Mouse (Mus musculus): Measurements from ENCODE around the gene Tor3a.

Gene Tor3a

DNA sequence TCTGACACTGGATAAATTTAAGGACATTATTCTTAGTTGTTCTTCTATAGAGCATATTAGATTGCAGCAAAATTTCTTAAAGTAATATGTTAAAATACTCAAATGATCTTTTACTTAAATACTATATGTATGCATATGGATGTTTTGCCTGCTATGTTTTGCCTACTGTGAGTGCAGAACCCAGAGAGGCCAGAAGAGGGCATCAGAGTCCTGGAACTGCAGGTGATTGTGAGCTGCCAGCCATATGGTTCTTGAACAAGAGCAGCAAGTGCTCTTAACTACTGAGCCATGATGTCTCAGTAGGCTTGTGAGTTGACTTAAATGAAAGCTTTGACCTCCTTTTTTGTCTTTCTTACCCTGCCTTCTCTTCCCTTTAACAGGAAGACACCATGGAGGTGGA lies 43.2 kb downstream of the Tor3a start:
- DNase-seq, result no peak

DNA sequence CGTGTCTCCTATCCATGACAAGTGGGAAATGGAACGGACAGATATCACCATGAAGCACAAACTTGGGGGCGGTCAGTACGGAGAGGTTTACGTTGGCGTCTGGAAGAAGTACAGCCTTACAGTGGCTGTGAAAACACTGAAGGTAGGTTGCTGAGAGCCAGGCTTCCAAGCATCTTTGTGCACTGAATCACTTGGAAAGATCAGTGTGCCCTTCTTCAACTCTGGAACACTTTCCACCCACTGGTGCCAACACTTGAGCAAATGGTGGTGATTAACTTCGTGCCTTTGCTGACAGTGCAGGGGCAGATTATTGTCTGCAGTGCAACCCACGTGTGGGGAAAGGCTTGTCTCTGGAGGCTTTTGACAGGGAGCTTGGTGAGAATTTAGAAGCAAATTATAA lies 44.2 kb downstream of the Tor3a start:
- DNase-seq, result no peak

DNA sequence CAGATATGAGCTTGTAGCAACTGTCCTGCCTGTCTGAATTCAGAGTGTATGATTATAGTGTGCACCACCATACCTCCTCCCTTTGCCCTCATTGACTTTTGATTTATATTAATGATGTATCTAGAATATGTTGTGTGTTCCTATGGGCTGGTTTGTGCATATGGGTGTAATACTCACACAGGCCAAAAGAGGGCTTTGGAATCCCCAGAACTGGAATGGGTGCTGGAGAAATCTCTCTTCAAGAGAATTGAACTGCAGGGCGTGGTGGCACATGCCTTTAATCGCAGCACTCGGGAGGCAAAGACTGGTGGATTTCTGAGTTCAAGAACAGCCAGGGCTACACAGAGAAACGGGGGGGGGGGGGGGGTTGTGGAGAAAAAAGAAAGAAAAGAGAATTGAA lies 47.4 kb downstream of the Tor3a start:
- DNase-seq, result no peak

DNA sequence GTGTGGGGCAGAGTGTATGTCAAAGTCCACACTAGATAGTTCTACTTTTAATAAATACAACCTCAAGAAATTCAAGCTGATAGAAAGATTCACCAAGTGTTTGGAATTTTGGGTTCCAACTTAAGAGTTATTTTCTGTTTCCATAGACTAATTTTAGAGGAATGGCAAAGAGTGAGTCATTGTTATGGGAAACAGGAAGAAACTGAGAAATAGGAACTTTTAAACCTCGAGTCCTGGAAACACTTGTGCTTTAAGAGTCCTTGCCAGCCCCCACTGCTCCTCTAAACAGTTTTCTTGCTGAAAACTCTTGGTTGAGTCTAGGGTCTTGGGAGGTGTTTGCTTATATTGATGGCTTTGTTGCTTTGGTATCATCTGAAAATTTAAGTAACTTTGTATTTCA lies 49.9 kb downstream of the Tor3a start:
- no peak for DNase-seq

DNA sequence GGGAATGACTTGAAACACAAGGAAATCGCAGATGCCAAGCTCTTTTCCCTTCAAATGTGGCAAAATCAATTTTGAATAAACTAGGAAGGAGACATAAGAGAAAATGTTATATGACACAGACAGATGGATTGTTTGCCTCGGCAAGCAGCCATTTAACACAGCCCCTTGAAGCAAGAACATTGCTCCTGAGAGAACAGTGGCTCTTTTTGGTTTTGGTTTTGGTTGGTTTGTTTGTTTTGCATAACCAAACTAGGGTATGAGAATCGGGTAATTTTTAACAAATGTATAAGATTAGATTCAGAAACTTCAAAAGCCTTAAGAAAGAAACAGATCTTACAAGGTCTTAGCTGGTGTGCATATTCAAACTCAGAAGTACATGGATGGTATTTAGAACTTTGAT lies 53.2 kb downstream of the Tor3a start:
- no peak for DNase-seq

DNA sequence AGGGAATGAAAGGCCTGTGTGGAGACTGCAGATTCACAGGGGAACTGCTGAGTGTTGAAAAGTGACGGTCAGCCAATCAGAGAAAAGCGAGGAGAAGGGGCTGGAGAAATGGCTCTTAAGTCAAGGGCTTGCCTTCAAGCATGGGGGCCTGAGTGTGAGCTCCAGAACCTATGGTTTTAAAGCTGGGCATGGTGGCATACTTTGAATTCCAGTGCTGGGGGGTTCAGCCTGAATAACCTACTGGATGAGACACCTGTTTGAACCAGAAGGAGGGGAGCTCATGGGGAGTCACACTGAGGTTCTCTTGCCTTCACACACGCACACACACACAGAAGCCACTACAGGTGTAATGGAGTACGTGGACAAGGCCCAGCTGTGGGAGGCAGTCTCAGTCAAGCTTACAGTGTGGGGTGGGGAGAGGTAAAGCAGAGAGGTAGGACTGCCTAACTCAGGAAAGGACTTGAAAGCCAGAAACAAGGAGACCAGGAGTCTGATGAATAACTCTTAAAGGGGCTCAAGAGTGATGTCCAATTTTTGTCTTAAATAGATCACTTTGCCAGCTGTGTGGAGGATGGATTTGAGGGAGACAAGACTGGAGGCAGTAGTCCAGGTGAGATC lies 53.8 kb downstream of the Tor3a start:
- DNase-seq, result no peak

DNA sequence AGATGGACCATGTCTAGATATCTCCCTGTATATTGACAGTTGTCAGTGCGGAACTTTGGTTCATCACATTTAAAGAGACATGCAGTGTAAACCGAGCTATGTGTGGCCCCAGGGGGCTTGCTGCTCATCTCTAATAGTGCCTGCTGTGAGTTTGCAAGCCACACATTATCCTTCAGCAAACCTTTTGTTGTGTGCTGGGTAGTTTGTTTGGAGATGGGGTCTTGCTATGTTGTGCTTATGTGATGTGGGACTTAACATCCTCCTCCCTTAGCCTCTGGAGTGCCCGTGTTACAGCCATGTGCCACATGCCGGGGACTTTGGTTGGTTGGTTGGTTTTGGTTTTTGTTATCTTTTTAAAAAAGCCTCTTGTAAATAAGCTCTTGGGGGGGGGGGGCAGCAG lies 56.3 kb downstream of the Tor3a start:
- DNase-seq, result no peak

DNA sequence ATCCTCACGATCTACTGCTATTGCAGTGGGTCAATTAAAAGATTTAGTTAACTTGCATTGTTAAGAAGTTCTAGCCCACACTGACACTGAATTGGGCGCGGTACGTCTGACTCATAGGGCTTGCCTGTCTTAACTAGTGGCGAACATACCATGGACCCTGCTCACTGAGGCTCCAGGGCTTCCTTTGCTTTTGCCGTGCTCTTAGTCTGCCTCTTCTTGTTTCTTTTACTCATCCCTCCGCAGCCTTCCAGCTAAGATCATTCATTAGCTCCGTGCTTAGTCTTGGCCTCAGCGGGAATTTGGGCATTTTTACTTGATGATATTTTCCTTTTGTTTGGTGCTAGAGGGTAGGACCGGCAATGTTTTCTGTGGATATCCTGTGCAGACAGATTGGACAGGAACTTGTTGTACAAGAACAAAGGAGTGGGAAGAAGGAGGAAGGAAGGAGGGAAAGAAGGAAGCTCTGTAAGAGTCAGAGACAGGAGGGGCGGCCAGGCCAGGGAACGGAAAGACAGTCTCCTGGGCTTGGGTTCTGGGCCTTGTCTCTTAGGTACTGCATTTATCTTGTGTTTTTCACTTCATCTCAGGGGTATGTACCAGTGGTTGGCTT lies 57.1 kb downstream of the Tor3a start:
- DNase-seq, result no peak

DNA sequence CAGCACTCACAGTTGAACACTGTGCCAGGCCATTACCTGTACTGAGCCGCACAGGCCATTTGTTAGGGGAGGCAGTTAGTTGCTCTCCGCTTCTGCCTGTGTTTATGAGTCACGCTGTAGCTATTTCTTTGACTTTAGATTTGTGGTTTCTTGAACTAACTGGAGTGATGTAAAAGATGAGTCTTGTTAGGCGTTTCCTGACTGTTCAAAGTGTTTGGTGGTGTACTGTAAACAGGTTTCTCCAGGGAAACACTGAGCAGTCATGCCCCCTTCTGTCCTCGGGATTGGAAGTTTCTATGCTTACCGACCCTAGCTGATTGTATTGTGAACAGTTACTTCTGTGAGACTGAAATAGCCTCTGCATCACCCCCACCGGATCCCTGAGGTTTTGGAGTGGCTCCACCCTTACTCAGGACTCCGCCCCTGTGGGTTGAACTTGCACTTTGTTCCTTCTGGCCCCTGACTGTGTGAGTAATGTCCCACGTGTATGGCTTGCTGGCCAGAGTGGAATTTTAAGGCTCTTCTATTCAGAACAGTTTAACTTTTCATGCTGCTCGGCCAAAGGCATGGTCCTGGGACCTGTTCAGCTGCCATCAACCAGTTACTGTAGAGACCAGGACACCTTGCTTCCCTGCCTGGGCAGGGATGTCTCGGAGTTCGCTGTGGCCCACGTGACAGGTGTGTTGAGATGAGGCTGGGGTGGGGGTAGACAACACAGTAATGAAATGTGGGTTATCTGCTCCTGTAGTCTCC lies 58.6 kb downstream of the Tor3a start:
- DNase-seq, result peak; percentile 68

DNA sequence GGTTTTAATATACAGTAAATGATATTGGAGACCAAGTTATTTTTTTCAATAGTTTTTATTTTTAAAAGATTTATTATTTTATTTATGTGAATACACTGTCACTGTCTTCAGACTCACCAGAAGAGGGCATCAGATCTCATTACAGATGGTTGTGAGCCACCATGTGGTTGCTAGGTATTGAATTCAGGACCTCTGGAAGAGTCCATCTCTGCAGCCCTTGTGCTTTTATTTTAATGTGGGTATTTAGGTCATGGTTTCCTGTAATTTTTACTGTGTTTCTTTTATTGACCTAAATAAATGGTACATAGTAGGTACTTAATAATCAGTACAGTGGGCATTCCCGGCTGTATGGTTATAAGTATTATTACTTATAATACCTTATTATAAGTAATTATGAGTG lies 59.4 kb downstream of the Tor3a start:
- no peak for DNase-seq

DNA sequence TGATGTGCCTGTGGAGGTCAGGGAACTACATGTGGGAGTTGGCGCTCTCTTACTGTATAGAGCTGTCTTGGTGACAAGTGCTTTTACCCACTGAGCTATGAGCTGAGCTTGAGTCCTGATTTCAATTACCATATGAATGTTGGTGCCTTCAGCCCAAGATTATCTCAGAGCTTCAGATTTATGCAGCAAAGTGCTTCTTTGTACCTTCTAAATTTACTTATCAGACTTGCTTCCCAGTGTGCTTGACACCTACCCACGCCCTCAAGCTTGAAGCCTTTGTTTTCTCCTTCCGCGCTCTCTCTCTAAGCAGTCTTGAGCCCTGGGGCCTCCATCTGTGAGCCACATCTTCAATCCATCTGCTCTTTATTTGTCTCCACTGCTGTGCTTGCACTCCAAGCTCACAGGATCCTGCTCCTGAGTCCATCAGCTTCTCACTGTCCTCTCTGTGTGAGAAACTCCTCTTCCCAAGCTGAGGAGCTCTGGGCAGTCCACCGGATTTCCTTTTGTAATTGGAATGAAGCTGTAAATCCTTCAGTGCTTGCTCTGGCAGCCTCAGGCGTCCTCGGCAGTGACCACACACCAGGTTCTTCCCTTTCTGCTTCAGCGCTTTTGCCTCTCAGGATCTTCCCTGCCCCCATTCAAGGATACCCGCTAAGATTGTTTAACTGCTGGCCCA lies 60.2 kb downstream of the Tor3a start:
- DNase-seq, result peak; percentile 69

DNA sequence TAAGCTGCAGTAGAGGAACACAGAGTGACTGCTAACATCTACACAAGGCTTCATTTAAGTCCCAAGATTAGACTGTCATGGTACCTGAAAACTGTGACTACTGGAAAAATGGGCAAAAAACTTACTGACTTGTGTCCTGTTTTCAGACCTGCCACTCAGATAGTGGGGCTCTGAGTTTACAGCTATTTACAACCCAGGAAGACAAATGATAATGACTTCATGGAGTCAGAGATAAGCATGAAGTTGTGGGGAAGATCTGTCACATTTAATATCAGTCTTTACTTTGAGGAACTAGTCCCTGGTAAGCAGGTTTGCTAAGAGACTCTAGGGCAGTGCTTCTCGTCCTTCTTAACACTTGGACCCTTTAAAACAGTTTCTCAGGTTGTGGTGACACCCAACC lies 63.9 kb downstream of the Tor3a start:
- DNase-seq, result no peak

DNA sequence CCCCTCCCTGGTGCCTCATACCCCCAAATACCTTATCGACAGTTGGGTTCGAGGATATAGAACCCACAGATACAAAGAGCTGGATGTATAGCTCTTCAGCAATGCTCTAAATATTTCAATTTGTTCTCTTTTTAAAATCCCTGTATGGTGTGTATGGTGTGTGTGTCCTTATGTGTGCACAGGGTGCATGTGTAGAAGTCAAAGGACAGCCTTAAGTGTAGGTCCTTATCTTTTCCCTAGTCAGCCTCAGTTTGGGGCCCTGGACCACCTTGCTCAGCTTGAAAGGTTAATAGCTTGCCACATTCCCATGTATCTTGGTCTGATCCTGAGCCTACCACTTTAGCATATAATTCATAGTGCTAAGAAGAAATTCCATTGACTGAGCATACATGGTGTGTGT lies 65.7 kb downstream of the Tor3a start:
- DNase-seq, result no peak

DNA sequence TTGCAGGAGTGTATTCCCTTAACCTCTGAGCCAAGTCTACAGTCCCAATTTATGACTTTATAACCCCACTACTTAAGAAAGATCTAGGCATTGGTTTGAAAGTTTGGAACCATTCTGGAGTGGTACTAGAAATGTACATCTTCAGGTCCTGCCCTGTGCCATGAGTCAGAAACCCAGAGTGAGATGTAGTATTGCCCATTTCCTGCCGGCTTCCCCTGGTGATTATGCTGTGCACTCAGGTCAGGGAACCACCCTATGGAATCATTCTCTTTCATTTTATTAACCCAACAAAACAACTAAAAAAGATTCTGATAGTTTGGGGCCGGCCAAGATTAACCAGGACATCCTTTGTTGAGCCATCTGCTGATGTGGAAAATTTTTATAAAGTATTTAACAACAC lies 68.2 kb downstream of the Tor3a start:
- no peak for DNase-seq

DNA sequence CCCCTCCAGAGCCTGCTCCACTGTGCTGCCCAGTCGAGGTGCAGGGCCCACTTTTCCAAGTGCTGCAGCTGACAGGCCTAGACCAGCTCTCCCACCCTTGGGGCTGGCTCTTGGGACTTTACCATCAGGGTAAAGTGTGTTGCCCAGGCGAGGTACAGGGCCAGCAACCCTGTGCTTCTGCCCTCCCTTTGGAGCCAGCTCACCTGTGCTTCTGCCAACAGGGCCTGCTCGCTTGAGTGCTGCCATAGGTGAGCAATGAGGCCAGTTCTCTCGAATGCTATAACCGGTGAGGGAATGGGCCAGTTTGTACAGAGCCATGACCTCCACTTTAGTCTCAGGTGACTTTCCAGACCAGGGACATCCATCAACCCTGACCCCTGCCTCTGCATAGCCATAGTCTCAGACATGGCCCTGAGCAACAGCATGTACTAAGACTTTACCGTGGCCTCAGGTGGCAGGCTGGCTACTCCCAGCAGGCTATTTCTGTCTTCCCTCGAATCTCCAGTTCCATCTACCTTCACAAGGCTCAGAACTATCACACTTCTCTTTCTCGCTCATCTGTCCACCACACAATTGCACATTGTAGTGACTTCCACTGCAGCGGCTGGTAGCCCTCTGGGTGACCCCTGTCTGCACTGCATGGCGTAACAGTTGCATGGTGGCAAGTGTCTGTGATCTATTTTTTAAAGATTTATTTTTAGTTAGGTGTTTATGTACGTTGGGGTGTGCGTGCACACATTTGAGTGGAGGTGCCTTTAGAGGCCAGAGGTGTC lies 68.9 kb downstream of the Tor3a start:
- DNase-seq, result no peak
